Mouse (Mus musculus) stomach, postnatal 0 days (tissue): Measurements from ENCODE around the gene Stra6.

ENCODE experiments used
- CTCF ChIP-seq: IDR thresholded peaks from 2 replicates; pipeline ENCODE4 v1.5.1; 2016; ENCODE audit warnings: antibody characterized with exemption, low read depth, mild to moderate bottlenecking, moderate library complexity
- EP300 ChIP-seq: optimal IDR thresholded peaks from 2 replicates; pipeline ENCODE3; 2016; ENCODE audit warnings: antibody characterized with exemption

- no peak for TF ChIP-seq CTCF
- no peak for TF ChIP-seq EP300
These were observed 47.7 kb upstream of the Stra6 start for GRCm38 (mm10) chr9:58015856-58016255.
